Mouse (Mus musculus) thymus, postnatal 36 days (tissue): Measurements from ENCODE around the gene Tead3.

Experiments
- DNase-seq, 2 experiments: peaks; one replicate each; pipeline ENCODE4 v3.0.0; 2022; ENCODE audit warnings: mixed read lengths in 2 of 2

The Tead3 gene

DNA sequence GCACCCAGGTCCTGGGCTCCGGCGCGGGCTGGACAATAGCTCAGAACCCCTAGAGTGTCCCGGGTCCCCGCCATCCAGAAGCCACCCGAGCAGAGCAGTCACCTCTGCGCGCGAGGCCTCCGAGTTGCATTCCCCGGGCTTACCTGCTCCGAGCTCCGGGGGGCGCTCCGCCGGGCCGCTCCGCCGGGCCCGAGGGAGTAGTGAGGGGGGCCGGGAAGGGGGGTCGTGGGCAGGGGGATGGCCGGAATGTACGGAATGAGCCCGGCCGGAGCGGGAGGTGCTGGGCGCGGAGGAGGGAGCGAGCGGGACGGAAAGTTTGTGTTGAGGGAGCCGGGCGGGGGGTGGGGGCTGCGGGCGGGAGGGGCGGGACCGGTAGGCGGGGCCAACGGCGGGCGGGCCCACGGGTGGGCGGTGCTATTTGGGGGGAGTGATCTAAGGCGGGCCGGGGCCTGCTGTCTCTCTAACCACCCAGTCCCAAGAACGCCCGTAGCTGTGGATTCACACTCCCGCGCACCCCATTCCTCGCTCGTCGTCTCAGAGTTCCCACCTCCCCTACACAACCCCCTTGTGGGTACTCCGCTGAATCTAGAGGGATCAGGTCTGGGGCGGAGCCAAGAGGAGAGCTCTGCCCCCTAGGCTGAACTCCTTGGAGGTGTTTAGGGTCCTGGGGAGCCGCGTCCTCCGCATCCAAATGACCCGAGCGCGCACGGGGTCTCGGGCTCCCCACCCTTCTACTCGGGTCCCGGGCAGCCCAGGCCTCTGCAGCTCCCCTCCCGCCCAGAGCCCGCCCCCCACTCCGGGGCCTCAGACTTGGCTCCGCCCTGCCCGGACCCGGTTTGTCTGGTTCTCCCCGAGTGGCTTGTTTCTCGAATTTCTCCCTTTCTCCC lies at the start of gene Tead3:
Gene Tead3 (minus strand): TSS at position 352 of the 887 bp plus-strand sequence.
- DNase-seq, result peak; percentile 76 to 78

DNA sequence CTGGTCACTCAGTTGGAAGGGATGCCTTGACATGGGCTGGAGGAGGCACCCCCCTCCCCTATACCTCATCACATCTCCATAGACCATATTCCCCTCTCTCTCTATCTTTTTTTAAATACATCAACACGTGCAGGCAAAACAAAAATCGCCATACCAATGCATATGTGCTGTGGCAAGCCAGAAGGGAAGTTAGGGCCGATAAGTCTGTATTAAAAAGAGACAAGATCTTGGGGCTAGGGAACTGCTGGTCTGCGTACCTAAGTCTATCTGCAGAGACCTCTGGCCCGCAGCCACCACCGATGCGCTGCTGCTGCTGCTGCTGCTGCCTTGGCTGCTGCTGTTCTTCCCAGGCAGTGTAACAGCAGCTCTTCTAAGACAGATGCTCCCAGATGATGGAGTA lies 44.4 kb upstream of the Tead3 start:
- no peak for DNase-seq

DNA sequence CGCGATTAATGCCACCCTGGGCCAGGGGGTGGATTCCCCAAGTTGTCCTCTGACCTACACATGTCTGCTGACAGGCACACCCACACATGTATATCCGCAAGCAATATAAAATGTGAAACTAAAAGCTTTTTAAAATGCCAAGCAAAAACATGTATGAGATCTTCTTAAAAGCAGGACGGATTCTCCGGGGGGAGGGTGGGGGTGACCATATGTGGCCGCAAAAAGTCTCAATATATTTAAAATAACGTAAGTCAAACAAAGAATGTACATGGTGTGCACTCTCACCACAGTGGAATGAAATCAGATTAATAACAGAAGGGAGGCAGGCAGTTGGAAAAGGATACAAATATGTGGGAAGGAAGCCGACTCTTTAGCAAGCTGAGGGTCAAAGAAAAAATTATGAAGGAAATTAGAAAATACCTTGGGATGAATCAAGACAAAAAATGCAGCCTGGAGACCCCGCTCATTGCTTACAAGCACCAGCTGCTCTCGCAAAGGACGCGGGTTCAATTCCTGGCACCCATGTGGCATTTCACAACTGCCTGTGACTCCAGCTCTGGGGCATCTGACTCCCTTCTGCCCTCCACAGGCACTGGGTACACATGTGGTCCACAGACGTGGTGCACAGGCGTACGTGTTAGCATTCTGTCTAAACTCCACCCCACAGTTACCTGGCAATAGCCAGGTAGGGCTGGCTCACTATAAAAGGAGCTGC lies 43.6 kb upstream of the Tead3 start:
- no peak for DNase-seq

DNA sequence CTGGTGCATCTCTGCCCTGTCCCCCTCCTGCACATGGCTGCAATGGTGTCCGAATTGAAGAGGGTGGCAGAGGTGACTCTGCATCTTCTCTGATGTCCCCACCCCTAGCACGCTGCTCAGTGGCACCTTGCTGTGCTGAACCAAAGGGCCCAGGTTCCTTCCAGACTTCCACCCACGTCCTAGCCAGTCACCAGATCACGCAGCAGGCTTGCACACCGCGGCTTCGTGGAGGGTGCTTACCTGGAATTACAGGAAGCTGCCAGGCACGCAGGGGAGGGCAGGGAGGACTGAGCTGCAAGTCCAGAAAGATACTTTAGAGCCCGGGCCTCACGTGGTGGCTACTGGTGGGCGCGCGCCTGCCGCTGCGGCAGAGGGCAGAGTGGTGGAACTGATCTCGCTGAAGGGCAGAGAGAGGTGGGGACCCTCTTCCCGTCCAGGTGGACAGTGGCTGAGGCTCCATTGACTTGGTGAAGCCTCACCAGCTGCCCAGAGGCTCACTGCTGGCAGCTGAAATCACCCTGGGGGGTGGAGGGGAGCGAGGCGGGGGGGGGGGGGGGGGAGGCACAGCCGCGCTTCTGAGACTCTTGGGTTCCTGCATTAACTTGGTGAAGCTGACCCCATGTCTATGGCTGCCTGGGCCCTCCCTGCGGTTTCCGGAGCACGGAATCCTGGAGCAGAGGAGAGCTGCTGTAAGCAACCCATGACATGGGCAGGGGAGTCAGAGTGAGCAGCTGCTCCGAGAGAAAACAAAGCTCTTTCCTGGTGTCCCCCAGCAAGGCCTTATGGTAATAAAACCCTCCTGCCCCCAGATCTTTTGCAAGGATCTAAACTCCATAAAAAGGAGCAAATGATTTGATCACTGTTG lies 41.2 kb upstream of the Tead3 start:
- no peak for DNase-seq

DNA sequence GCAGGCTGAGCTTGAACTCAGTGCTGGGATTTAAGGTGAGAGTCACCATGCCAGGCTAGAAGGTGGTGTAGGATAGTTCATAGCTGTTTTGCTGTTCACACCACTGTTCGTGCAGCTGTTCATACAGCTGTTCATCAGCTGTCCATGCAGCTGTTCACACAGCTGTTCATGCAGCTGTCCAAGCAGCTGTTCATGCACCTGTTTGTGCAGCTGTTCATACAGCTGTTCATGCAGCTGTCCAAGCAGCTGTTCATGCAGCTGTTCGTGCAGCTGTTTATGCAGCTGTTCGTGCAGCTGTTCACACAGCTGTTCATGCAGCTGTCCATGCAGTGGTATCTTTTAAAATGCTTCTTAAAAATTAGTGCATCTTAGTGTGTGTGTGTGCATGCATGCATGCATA lies 37.9 kb upstream of the Tead3 start:
- no peak for DNase-seq

DNA sequence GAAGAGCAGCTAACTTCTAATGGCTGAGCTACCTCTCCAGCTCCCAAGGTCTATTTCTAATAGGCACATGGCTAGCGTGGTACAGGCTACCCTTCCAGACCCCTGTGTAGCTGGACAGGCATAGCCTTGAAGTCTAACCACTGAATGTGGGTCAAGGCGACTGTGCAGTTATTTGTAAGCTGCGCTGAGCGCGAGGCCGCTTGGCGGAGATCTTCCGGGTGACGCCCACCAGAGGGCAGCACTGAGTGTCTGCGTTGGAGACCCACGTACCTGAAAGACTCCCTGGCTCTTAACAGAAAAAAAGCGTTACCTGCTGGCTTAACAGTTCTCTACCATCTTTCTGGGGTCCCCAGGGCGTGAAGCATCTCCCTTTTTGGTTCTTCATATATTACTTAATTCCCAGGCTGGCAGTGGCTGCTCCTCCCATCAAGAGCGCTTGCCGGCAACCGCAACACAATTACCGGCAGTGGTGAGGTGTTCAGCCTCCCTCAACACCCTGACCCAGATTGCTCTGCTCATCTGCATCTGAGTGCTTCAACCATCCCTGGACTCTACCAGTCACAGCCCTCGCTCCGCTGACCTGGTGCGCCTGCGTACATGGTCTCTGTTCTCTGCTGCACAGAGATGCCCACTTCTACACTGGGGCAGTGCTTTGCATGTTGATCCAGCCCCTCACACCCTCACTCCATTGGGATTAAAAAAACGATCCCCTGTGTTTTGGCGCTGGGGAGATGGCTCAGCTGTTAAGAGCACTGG lies 35.7 kb upstream of the Tead3 start:
- DNase-seq, result peak; percentile 83 to 86

DNA sequence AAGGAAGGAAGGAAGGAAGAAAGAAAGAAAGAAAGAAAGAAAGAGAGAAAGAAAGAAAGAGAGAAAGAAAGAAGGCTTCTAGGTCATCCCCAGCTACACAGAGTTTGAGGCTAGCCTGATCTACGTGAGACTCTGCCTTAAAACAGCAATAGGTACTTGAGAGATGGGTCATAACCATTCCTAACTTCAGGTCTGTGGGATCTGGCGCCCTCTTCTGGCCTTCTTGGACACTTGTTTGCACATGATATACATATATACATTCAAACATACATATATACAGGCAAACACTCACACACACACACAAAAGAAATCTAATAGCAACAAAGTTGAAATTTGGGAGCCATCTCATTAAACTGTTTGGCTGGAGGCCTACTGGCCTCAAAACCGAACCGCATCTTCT lies 33.7 kb upstream of the Tead3 start:
- peak; percentile 41 to 50 for DNase-seq

DNA sequence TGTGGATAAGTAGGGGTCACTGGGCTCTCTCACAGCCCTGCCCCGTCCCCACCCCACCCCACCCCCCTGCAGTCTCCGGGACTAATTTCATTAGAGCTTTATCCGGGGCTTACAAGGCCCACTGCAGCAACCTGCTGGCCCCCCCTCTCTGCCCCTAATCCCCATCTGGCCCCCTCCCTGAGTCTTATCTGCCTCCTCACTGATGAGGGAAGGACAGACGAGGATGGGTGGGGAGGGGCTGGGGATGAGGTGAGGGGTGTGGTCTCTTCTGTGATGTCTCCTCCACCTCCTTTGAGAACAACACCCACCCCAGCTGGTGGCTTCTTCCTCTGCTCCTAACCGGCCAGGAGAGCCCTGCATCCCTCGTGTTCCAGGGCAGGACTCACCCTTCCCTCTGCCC lies 29.6 kb upstream of the Tead3 start:
- no peak for DNase-seq

DNA sequence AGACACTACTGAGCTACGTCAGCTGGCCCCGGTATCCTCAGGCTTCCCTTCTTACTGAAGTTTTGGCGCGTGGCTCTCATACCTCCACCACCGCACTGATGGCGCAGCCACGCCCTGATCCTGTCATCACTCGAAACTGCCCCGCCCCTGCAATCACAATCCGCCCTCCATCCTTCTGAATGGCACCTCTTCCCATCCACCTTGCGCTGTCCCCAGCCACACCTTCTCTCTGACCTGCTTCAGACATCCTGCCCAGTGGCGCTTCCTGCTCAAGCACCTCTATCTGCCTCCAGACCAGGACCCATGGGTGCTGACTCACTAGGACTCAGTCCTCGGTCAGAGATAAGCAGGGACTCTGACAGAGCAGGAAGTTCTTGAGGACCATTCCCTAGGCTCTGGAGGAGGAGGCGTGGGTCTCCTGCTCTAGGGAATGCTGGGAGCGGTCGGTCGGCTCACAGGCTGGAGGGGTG lies 25.0 kb upstream of the Tead3 start:
- peak in 1 of 2 experiments; percentile 36 for DNase-seq

DNA sequence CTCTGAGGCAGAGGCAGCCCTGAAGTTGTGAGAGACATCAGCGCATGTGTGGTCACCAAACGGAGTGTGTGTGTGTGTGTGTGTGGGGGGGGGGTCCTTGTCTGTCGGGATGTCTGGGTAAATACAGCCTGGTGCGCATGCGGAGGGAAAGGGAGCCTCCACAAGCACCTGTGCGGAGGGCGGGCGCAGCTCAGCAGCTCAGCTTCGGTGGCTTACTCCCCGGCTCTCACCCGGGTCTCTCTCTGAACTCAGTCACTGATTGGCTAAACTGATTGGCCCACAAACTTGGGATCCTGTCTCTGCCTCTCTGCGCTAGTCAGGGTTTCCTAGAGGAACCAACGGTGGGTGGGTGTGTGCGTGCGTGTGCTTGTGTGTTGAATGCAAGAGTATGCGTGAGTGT lies 23.9 kb upstream of the Tead3 start:
- peak; percentile 75 to 88 for DNase-seq

DNA sequence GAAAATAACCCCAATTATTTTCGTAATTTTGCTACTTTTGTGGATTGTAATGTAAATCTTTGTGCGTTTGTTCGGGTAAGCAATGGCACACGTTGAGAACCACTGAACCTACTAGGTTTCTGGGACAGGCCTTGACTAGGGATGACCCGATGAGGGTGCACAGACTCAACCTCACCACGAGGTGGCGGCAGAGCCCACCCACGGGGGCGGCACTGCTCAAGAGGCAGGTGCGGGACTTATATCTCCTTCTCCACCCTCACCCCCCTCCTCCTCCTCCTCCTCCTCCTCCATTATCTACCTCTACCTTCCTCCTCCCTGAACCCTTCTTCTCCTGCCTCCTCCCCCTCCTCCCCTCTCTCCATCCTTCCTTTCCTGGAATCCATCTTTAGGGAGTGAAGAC lies 23.2 kb upstream of the Tead3 start:
- DNase-seq, result peak; percentile 82 to 87

DNA sequence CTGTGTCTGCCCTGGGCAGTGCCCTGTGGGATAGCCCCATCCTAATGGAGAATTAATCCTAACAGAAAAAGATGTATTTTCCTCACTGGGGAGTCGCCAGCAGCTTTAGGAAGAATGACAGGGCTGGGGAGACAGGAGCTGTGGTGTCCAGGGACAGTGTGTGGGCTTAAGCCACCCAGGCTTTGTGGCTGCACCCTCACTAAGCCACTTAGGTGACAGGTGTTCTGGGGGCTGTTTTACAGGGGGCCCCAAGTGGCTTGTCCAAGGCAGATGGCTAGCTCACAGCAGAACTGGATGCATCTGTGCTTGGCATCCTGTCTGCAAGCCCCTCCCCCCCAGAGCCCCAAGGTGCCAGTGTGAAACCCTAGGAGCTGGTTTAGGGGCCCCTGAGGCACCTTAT lies 21.3 kb upstream of the Tead3 start:
- DNase-seq, result no peak

DNA sequence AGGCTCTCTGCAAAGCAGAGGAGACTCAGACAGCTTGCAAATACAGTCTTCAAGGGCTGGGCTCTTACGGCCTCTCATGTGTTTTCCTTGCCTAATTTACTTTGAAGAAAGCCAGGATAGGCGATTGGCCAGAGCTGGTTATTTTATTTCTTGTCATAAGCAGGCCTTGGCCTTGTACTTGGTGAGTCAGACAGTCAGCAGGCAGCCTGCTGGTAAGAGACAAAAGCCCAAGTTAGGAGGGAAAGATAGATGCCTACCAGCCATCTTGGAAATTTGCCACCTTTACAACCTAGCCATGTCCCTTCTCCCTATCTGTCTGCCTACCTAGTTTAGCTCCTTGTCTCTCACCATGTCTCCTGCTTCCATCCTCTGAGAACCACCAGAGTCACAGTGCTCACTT lies 20.7 kb upstream of the Tead3 start:
- no peak for DNase-seq

DNA sequence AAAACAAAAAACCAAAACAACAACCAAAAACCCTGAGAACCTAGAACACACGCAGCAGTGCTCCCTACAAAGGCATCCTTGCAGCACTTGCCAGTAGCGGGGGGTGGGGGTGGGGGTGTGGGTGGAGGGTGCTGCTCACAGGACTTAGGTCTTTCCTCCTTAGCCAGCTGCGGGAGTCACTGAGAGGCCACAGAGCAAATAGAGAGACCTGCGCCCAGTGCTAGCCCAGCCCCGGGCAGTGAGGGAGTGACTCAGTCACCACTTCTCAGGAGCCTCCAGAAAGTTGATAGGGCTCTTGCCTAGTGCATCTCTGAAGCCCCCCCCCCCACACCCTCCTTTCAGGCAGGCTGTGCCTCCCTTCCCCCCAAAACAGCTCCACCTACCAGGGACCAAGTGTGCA lies 18.4 kb upstream of the Tead3 start:
- DNase-seq, result no peak

DNA sequence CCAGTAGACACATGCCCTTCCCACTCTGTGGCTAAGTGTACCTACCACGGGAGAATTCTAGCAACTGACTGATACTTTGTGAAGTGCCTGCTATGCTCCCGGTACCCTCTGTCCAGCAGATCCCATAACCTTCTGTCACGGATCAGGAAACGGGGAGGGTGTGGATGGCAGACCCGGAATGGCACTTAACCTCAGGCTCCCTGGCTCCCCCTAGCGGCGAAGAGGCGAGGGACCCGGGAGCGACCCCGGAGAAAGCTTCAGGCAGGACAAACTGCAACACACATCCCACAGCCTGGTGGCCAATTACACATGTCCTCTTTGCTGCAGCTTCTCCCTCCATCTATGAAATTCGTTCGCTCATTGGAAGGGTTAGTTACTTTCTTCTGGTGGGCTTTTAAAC lies 17.8 kb upstream of the Tead3 start:
- peak; percentile 76 to 80 for DNase-seq

DNA sequence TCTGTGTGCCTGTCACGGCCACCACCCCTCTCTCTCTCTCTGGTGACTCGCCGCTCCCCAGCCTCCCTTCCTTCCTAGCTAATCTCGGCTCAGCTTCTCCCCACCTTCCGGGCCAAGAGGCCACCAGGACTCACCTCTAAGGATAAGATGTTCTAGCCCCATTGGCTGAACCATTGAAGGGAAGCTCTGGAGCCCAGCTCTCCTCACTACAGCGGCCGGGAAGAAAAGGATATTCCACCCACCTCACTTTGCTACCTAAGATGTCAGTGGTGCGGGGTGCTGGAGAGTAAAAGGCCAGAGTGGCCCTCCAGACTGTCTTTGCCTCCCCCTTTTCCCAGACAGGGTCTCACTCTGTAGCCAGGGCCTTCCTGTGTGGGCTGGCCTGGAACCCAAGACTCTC lies 14.5 kb upstream of the Tead3 start, which contains the start of gene Tulp1:
Gene Tulp1 (minus strand): TSS at position 101 of the 400 bp plus-strand sequence.
- no peak for DNase-seq

DNA sequence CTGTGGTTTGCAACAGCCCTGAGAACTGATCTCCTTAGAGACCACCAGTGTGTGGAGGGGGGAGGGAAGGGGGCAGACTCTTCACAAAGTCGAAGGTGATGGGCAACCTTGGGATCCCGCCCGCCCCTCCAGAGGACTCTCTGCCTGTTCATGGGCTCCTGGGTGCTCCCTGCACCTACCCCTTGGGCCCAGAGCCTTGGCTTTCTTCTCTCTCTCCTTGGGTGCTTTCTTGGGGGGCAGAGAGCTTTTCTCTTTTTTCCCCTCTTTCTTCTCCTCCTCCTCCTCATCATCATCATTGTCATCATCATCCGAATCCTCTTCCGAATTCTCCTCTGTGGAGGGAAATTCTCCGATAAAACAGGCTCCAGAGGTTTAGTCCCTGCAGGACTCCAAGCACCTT lies 12.9 kb upstream of the Tead3 start:
- DNase-seq, result no peak

DNA sequence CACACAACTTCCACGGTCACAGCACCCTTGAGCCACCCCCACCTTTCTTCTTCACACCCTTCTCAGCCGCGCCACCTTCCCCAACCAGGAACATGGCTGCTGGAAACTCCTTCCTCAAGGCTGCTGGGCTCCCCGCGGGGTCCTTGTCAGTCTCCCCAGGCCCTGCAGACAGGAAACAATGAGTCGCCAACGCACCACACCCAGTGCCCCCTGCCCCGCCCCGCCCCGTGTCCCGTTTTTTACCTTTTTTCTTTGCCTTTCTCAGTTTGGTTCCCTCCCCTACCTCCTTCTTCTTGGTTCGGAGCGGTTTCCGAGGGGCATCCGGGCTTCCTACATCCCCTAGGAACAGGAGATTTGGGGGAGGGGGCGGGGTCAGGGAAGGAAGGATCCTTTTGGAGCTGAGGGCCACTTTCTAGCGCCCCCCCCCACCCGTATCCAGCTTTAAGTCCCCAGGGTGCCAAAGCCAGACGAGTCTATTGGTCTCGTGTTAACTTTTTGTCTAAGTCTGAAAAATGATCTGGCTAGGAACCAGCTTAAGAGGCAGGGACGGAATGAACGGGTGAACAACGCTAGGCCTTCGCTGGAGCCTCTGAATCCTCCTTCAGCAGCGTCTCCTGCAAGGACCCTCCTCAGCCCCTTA lies 12.2 kb upstream of the Tead3 start:
- no peak for DNase-seq

DNA sequence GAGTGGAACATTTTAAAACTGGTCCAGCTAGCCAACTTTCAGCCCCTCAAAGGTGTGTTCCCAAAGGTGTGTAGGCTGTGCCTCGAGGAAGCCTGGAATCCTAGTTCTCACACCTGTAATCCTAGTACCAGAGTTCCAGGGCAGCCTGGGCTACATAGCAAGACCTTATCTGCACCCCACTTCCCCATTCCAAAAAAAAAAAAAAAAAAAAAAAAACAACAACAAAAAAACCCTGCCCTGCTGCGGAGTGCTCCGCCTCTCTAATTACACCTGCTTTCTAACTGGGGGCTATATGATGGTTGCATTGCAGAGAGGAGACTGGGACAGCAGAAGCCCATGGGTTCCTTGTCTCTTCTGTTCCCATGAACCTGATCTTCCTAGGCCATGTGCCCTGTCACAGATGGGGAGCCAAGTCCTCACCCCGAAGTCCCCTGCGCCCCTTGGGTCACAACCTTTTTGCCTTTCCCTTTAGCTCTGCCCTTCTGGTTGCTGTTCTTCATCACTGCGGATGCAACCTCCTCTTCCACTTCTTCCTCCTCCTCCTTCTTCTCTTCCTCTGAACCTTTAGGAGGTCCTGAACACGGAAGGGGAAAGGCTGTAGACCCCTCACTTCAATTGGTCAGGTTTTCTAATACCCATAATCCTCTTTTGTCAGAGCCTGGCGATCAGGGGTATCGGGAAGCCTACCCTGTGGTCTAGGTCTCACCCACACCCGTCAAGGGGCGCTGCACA lies 11.5 kb upstream of the Tead3 start:
- DNase-seq, result no peak

DNA sequence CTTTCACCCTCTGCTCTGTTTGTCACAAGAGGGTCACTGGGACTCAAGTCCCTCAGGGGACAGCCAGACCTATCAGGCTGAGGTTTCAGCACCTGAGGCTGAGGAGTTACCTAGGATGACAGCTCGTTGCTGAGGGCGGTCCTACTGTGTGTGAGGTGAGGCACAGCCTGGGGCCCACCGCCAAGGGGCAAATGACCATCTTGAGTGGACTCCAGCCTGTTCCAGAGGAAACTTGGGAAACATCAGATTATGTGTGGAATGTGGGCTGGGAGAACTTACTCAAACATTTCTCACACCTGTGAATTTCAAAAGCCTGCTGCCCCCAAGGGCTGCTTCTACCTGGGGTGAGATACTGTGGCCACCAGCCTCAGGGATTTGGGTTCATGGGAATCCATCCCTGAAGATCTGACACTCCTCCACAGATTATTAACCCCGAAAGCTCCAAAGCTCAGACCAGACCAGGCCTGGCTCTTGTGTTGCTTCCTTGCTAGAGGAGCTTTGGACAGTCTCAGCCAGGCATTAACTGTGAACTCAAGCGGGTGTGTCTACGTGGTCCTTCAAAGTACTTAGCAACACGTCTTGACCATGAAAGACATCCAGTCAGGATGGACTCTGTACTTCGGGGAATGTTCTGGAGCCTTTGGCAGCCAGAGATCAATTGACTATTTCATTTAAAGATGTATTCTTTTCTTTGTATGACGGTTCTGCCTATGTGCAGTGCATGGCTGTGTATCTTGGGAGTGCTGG lies 10.1 kb upstream of the Tead3 start:
- no peak for DNase-seq
